Mouse (Mus musculus): Measurements from ENCODE around the gene Iqgap2.

DNA sequence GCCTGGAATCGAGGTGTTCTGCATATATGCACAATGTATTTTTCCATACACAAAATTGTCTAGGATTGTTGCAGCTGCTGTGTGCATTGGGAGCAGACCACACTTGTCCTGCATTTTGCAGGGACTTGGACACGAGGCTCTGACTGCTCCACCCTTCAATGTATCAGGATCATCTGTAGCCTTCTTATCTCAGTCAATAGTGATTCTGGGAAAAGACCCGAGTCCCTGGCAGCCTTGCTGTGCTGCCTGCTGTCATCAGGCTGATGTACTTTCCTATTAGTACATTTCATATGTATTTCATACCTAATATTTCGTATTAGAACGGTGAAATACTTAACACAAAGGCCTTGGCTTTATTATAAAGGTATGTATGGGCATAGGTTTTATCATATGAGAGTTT is 221.2 kb downstream of the Iqgap2 start:
- TF ChIP-seq POLR2A (IDR thresholded peaks at IDR 0.05; ENCODE audit: insufficient read depth, low read depth, low read length) (no peak), EP300 (IDR thresholded peaks at IDR 0.05; ENCODE audit: insufficient read depth, low read depth, low read length) (no peak)

All from heart, adult 2 months (tissue).